In the genomic region with DNA sequence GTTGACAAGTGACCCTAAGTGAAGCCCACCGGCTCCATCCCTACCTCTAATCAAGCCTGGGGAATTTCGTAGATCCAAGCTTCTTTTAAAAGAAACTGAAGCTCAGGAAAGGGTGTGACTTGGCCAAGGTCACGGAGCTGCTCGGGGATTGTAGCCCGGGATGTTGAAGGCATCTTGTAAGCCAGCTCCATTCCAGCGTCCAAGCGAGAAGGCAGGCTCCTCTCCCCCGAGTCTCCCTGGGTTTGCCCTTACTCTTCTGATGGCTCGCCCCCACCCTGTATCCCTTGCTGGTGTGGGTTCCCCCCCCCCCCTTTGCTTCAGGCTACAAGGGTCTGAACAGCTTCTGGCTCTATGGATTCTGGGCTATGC, we compare ENCODE assay signal across 8 mouse cellular contexts. TPM values are rescaled to one million over a fixed set of nuclear protein-coding genes. Genes with fewer than 3 reads are reported as not detected.
DNase-seq lines count a peak whose midpoint lies in the region; ATAC-seq lines count a peak whose summit lies in the region.

No protein-coding gene starts in this region.

- H3K4me1 ChIP-seq in kidney, embryonic 14.5 days (ENCODE audit: control insufficient read depth, insufficient read depth, low read length), result peaks cover 41% of the 10 kb centered on the region
- H3K4me1 ChIP-seq in embryonic facial prominence, embryonic 14.5 days (ENCODE audit: control insufficient read depth, insufficient read depth, low read length), result peaks cover 25% of the 10 kb centered on the region
- peaks cover 51% of the 10 kb centered on the region for H3K4me1 ChIP-seq in limb, embryonic 10.5 days
- H3K4me1 ChIP-seq in neural tube, embryonic 13.5 days (replicated peaks), result peaks cover 54% of the 10 kb centered on the region

- H3K4me2 ChIP-seq in kidney, embryonic 14.5 days (replicated peaks; ENCODE audit: low read depth, low read length), result peak overlapping the region; percentile 70
- peak overlapping the region; percentile 61 for H3K4me2 ChIP-seq in embryonic facial prominence, embryonic 14.5 days (ENCODE audit: low read depth, low read length)
- H3K4me2 ChIP-seq in neural tube, embryonic 13.5 days, result peak overlapping the region; percentile 71

- H3K9me3 ChIP-seq in kidney, embryonic 14.5 days (ENCODE audit: control insufficient read depth, low read length), result no peaks in the 10 kb centered on the region
- H3K9me3 ChIP-seq in embryonic facial prominence, embryonic 14.5 days (ENCODE audit: control insufficient read depth, low read length), result no peaks in the 10 kb centered on the region
- H3K9me3 ChIP-seq in limb, embryonic 10.5 days (replicated peaks), result no peaks in the 10 kb centered on the region
- no peaks in the 10 kb centered on the region for H3K9me3 ChIP-seq in neural tube, embryonic 13.5 days

- no peak overlapping the region for H3K27ac ChIP-seq in kidney, embryonic 14.5 days (ENCODE audit: low read depth, low read length)
- H3K27ac ChIP-seq in embryonic facial prominence, embryonic 14.5 days (replicated peaks; ENCODE audit: low read depth, low read length), result no peak overlapping the region
- no peak overlapping the region for H3K27ac ChIP-seq in limb, embryonic 10.5 days
- H3K27ac ChIP-seq in neural tube, embryonic 13.5 days (replicated peaks), result no peak overlapping the region

- WGBS in kidney, embryonic 14.5 days, result 2% methylated on average over 9 of the region's 9 CpGs
- WGBS in embryonic facial prominence, embryonic 14.5 days, result 2% methylated on average over 8 of the region's 9 CpGs
- under 1% methylated on average over 9 of the region's 9 CpGs for WGBS in limb, embryonic 10.5 days
- under 1% methylated on average over 8 of the region's 9 CpGs for WGBS in neural tube, embryonic 13.5 days

- peaks cover 42% of the 10 kb centered on the region for H3K27me3 ChIP-seq in kidney, embryonic 14.5 days (ENCODE audit: control insufficient read depth, insufficient read depth, low read length)
- H3K27me3 ChIP-seq in embryonic facial prominence, embryonic 14.5 days (replicated peaks; ENCODE audit: control insufficient read depth, insufficient read depth, low read length), result peaks cover 72% of the 10 kb centered on the region
- peaks cover 79% of the 10 kb centered on the region for H3K27me3 ChIP-seq in limb, embryonic 10.5 days (ENCODE audit: low read depth, poor library complexity, severe bottlenecking)
- H3K27me3 ChIP-seq in neural tube, embryonic 13.5 days, result peaks cover 72% of the 10 kb centered on the region

- no peak for DNase-seq in kidney, adult 8-10 months
- no peak for DNase-seq in embryonic facial prominence, embryonic 14.5 days (ENCODE audit: low spot score)
- DNase-seq in limb, embryonic 10.5 days (ENCODE audit: low spot score), result peak; percentile 56
- no peak for DNase-seq in layer of hippocampus, postnatal 14 days (ENCODE audit: low spot score in 2 of 2)
- DNase-seq in right cerebral cortex, postnatal 36 days (ENCODE audit: low spot score in 2 of 2), result no peak

- ATAC-seq in kidney, embryonic 14.5 days (ENCODE audit: low FRiP score, low TSS enrichment), result no peak
- ATAC-seq in embryonic facial prominence, embryonic 14.5 days (ENCODE audit: low read depth), result no peak
- ATAC-seq in neural tube, embryonic 13.5 days (ENCODE audit: low read depth), result no peak
- no peak for ATAC-seq in granulocyte monocyte progenitor cell, adult 5-6 weeks (replicated peaks; ENCODE audit: poor library complexity, severe bottlenecking)

- H3K4me3 ChIP-seq in kidney, embryonic 14.5 days (ENCODE audit: low read length), result peak overlapping the region; percentile 38
- H3K4me3 ChIP-seq in embryonic facial prominence, embryonic 14.5 days (ENCODE audit: low read depth, low read length), result peak overlapping the region; percentile 39
- peak overlapping the region; percentile 51 for H3K4me3 ChIP-seq in limb, embryonic 10.5 days
- peak overlapping the region; percentile 37 for H3K4me3 ChIP-seq in neural tube, embryonic 13.5 days

- H3K9ac ChIP-seq in kidney, embryonic 14.5 days (ENCODE audit: low read depth, low read length), result peak overlapping the region; percentile 45; the same call in 1 of the 2 replicates
- no peak overlapping the region for H3K9ac ChIP-seq in embryonic facial prominence, embryonic 14.5 days (ENCODE audit: low read depth, low read length)
- peak overlapping the region; percentile 65; the same call in 1 of the 2 replicates for H3K9ac ChIP-seq in neural tube, embryonic 13.5 days

- no peaks in the 10 kb centered on the region for H3K36me3 ChIP-seq in kidney, embryonic 14.5 days (ENCODE audit: control insufficient read depth, insufficient read depth, low read length)
- no peaks in the 10 kb centered on the region for H3K36me3 ChIP-seq in embryonic facial prominence, embryonic 14.5 days (ENCODE audit: control insufficient read depth, insufficient read depth, low read length)
- H3K36me3 ChIP-seq in limb, embryonic 10.5 days, result no peaks in the 10 kb centered on the region
- H3K36me3 ChIP-seq in neural tube, embryonic 13.5 days, result no peaks in the 10 kb centered on the region

RNA-seq across cellular contexts. Expression of gene Dnajc22, which starts 5.5 kb away (rescaled TPM):
- polyA plus RNA-seq in kidney, embryonic 14.5 days (2014; fragmentation: Nextera tagmentation; extraction: Ambion mirVana), result 5.4 and 7.1 TPM in 2 replicates
- polyA plus RNA-seq in embryonic facial prominence, embryonic 14.5 days (2014; fragmentation: Nextera tagmentation; extraction: Ambion mirVana), result 0.38 TPM in 1 of 2 replicates, not detected in the other
- polyA plus RNA-seq in limb, embryonic 10.5 days (2016; fragmentation: Nextera tagmentation; extraction: Ambion mirVana), result 1.4 and 2.1 TPM in 2 replicates
- 0.25 and 0.49 TPM in 2 replicates for polyA plus RNA-seq in neural tube, embryonic 13.5 days (2015; fragmentation: Nextera tagmentation; extraction: Ambion mirVana)
- under 1 TPM in 1 of 2 experiments, not detected in 1; 0.28 TPM for total RNA-seq in layer of hippocampus, postnatal 14 days (2021)
- total RNA-seq in granulocyte monocyte progenitor cell, adult 5-6 weeks (2014; fragmentation: Nextera tagmentation), result not detected in 2 replicates
- total RNA-seq in granulocyte monocyte progenitor cell, adult 5-6 weeks (2017), result not detected in 2 replicates

RNA-seq across cellular contexts. Expression of gene C1ql4, which starts 10.9 kb away (rescaled TPM):
- 0.43 and 1.3 TPM in 2 replicates for polyA plus RNA-seq in kidney, embryonic 14.5 days (2014; fragmentation: Nextera tagmentation; extraction: Ambion mirVana)
- polyA plus RNA-seq in embryonic facial prominence, embryonic 14.5 days (2014; fragmentation: Nextera tagmentation; extraction: Ambion mirVana), result 0.11 and 0.13 TPM in 2 replicates
- polyA plus RNA-seq in limb, embryonic 10.5 days (2016; fragmentation: Nextera tagmentation; extraction: Ambion mirVana), result 0.15 and 0.23 TPM in 2 replicates
- polyA plus RNA-seq in neural tube, embryonic 13.5 days (2015; fragmentation: Nextera tagmentation; extraction: Ambion mirVana), result 2.7 and 3.5 TPM in 2 replicates
- total RNA-seq in layer of hippocampus, postnatal 14 days (2021), result under 1 TPM in 1 of 2 experiments, not detected in 1; 0.44 TPM
- not detected in 2 replicates for total RNA-seq in granulocyte monocyte progenitor cell, adult 5-6 weeks (2014; fragmentation: Nextera tagmentation)
- not detected in 2 replicates for total RNA-seq in granulocyte monocyte progenitor cell, adult 5-6 weeks (2017)

RNA-seq across cellular contexts. Expression of gene Troap, which starts 24.1 kb away (rescaled TPM):
- 27.3 and 31.7 TPM in 2 replicates for polyA plus RNA-seq in kidney, embryonic 14.5 days (2014; fragmentation: Nextera tagmentation; extraction: Ambion mirVana)
- 15.3 and 24.4 TPM in 2 replicates for polyA plus RNA-seq in embryonic facial prominence, embryonic 14.5 days (2014; fragmentation: Nextera tagmentation; extraction: Ambion mirVana)
- polyA plus RNA-seq in limb, embryonic 10.5 days (2016; fragmentation: Nextera tagmentation; extraction: Ambion mirVana), result 54.8 and 56.2 TPM in 2 replicates
- polyA plus RNA-seq in neural tube, embryonic 13.5 days (2015; fragmentation: Nextera tagmentation; extraction: Ambion mirVana), result 6.3 and 6.9 TPM in 2 replicates
- total RNA-seq in layer of hippocampus, postnatal 14 days (2021), result 1 to 10 TPM; 1.2 to 2.6 TPM
- total RNA-seq in granulocyte monocyte progenitor cell, adult 5-6 weeks (2014; fragmentation: Nextera tagmentation), result 11.0 and 44.6 TPM in 2 replicates
- total RNA-seq in granulocyte monocyte progenitor cell, adult 5-6 weeks (2017), result 21.5 and 24.9 TPM in 2 replicates

RNA-seq across cellular contexts. Expression of gene Spats2, which starts 27.2 kb away (rescaled TPM):
- 51.5 and 55.2 TPM in 2 replicates for polyA plus RNA-seq in kidney, embryonic 14.5 days (2014; fragmentation: Nextera tagmentation; extraction: Ambion mirVana)
- 35.5 and 38.9 TPM in 2 replicates for polyA plus RNA-seq in embryonic facial prominence, embryonic 14.5 days (2014; fragmentation: Nextera tagmentation; extraction: Ambion mirVana)
- polyA plus RNA-seq in limb, embryonic 10.5 days (2016; fragmentation: Nextera tagmentation; extraction: Ambion mirVana), result 60.5 and 64.1 TPM in 2 replicates
- polyA plus RNA-seq in neural tube, embryonic 13.5 days (2015; fragmentation: Nextera tagmentation; extraction: Ambion mirVana), result 44.4 and 48.9 TPM in 2 replicates
- total RNA-seq in layer of hippocampus, postnatal 14 days (2021), result 10 to 100 TPM; 35.2 to 38.6 TPM
- 0.85 TPM in 1 of 2 replicates, not detected in the other for total RNA-seq in granulocyte monocyte progenitor cell, adult 5-6 weeks (2014; fragmentation: Nextera tagmentation)
- total RNA-seq in granulocyte monocyte progenitor cell, adult 5-6 weeks (2017), result 0.46 and 1.0 TPM in 2 replicates

RNA-seq across cellular contexts. Expression of gene Prph, which starts 43.5 kb away (rescaled TPM):
- polyA plus RNA-seq in kidney, embryonic 14.5 days (2014; fragmentation: Nextera tagmentation; extraction: Ambion mirVana), result 0.13 and 0.31 TPM in 2 replicates
- 66.3 and 71.0 TPM in 2 replicates for polyA plus RNA-seq in embryonic facial prominence, embryonic 14.5 days (2014; fragmentation: Nextera tagmentation; extraction: Ambion mirVana)
- polyA plus RNA-seq in limb, embryonic 10.5 days (2016; fragmentation: Nextera tagmentation; extraction: Ambion mirVana), result 0.16 TPM in 1 of 2 replicates, not detected in the other
- 268 and 371 TPM in 2 replicates for polyA plus RNA-seq in neural tube, embryonic 13.5 days (2015; fragmentation: Nextera tagmentation; extraction: Ambion mirVana)
- total RNA-seq in layer of hippocampus, postnatal 14 days (2021), result 1 to 10 TPM; 3.7 to 5.1 TPM
- total RNA-seq in granulocyte monocyte progenitor cell, adult 5-6 weeks (2014; fragmentation: Nextera tagmentation), result not detected in 2 replicates
- total RNA-seq in granulocyte monocyte progenitor cell, adult 5-6 weeks (2017), result not detected in 2 replicates
